Mouse (Mus musculus): ENCODE results near the gene Btg2. TPM values are rescaled to one million over a fixed set of nuclear protein-coding genes. Genes with fewer than 3 reads are reported as not detected.

The Btg2 gene
- polyA plus RNA-seq, 1 experiment: 10.2 TPM

DNA sequence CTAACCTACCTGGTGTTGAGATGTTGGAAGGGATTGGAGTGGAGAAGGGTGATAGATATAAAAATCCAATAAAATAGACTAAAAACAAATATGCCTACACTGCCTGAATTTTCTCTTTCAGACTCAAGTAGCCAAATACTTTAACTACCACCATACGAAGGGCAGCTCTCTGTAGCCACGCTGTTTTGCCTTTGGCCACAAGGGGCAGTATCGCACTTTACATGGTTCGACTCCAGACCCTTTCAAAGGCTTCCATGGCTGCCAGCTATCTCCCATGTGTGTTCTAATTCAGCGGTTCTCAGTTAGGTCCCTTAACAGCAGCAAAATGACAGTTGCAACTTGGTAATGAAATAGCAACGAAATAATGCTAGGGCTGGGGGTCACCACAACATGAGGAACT lies 25.7 kb downstream of the Btg2 start:
- Histone ChIP-seq H3K4me3 (ENCODE audit: insufficient read depth, poor library complexity, severe bottlenecking) (no peak overlapping the region), H3K79me2 (ENCODE audit: control insufficient read depth, insufficient read depth) (no peaks in the 10 kb centered on the region), H3K79me3 (ENCODE audit: low read depth) (no peaks in the 10 kb centered on the region), H3K27me3 (ENCODE audit: control insufficient read depth, insufficient read depth, insufficient read length) (peaks cover 9% of the 10 kb centered on the region), H3ac (ENCODE audit: control insufficient read depth, insufficient read length, low read depth) (no peak overlapping the region), H3K36me3 (ENCODE audit: control insufficient read depth, insufficient read depth) (no peaks in the 10 kb centered on the region)
- peak; percentile 71 for TF ChIP-seq CTCF (IDR thresholded peaks at IDR 0.05; ENCODE audit: control insufficient read depth, insufficient read depth, insufficient read length)
- TF ChIP-seq FOSL1 (IDR thresholded peaks at IDR 0.05; ENCODE audit: insufficient read depth, low read length, poor library complexity, severe bottlenecking): no peak

DNA sequence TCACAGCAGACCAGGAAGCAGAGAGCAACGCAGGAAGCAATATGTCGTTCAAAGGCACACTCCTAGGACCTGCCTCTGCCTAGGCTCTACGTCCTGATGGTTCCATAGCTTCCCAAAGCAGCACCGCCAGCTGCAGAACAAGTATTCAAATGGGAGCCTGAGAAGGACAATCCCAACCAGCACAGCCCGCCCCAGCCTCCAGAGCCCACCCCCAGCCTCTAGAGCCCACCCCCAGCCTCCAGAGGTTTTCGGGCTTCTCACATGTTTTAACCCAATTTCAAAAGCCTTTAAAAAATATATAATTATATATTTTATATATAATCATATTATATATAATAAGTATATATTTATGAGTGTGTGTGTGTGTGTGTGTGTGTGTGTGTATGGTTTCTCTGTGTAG lies 29.4 kb downstream of the Btg2 start:
- Histone ChIP-seq H3K79me2 (ENCODE audit: control insufficient read depth, insufficient read depth) (no peaks in the 10 kb centered on the region), H3K4me3 (ENCODE audit: insufficient read depth, poor library complexity, severe bottlenecking) (no peak overlapping the region), H3K36me3 (ENCODE audit: control insufficient read depth, insufficient read depth) (no peaks in the 10 kb centered on the region), H3ac (ENCODE audit: control insufficient read depth, insufficient read length, low read depth) (no peak overlapping the region), H3K27me3 (ENCODE audit: control insufficient read depth, insufficient read depth, insufficient read length) (peaks cover 9% of the 10 kb centered on the region), H3K79me3 (ENCODE audit: low read depth) (no peaks in the 10 kb centered on the region)
- TF ChIP-seq CTCF (IDR thresholded peaks at IDR 0.05; ENCODE audit: control insufficient read depth, insufficient read depth, insufficient read length) (no peak), MYOG (IDR thresholded peaks at IDR 0.05; ENCODE audit: control insufficient read depth, extremely low read depth, insufficient read length) (no peak), FOSL1 (IDR thresholded peaks at IDR 0.05; ENCODE audit: insufficient read depth, low read length, poor library complexity, severe bottlenecking) (no peak), MAX (IDR thresholded peaks at IDR 0.05) (no peak), USF1 (IDR thresholded peaks at IDR 0.05; ENCODE audit: low read depth) (no peak), MYOD1 (IDR thresholded peaks at IDR 0.05; ENCODE audit: control insufficient read depth, insufficient read length, low read depth) (no peak), CEBPB (IDR thresholded peaks at IDR 0.05; ENCODE audit: low read depth) (no peak)

DNA sequence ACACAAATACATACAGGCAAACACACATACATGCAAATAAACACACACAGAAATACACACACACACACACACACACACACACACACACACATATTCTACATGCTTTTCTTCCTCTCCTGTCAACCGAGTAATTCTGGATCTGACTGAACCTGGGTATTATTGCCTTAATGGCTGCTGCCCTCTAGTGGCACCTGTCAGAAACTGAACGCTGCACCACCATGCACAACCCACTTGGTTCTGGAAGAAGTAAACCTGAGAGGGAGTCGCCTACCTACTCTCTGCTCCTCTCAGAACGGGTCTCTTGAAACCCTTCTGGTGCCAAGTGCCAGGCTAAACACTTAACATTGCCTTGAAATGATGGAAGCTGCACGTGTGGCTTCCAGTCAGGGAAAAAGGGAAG lies 30.2 kb downstream of the Btg2 start:
- Histone ChIP-seq H3K79me2 (ENCODE audit: control insufficient read depth, insufficient read depth) (no peaks in the 10 kb centered on the region), H3K79me3 (ENCODE audit: low read depth) (no peaks in the 10 kb centered on the region), H3ac (ENCODE audit: control insufficient read depth, insufficient read length, low read depth) (no peak overlapping the region), H3K4me3 (ENCODE audit: insufficient read depth, poor library complexity, severe bottlenecking) (no peak overlapping the region), H3K27me3 (ENCODE audit: control insufficient read depth, insufficient read depth, insufficient read length) (peaks cover 9% of the 10 kb centered on the region), H3K36me3 (ENCODE audit: control insufficient read depth, insufficient read depth) (no peaks in the 10 kb centered on the region)
- no peak for TF ChIP-seq CEBPB (IDR thresholded peaks at IDR 0.05; ENCODE audit: low read depth)
- peak; percentile 64 for TF ChIP-seq CTCF (IDR thresholded peaks at IDR 0.05; ENCODE audit: control insufficient read depth, insufficient read depth, insufficient read length)

DNA sequence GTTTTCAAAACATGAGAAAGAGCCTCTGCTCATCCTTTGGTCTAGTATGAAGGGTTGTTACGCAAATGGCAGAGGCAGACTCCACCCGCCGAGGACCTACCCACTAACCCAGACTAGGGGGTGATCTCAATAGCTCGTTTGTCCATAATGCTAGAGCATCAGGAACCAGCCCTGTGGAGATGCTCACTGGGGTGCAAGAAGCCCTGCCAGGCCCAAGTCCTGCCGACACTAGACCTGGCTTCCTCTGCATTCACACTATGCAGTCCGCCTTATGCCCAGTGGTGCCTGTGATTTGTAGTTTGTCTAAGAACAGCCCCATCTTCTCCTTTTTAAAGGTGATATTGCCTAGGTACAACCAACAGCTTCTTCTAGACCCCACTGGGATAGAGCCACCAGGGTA lies 31.5 kb downstream of the Btg2 start:
- Histone ChIP-seq H3K27me3 (ENCODE audit: control insufficient read depth, insufficient read depth, insufficient read length) (peaks cover 9% of the 10 kb centered on the region), H3K4me3 (ENCODE audit: insufficient read depth, poor library complexity, severe bottlenecking) (no peak overlapping the region), H3K79me3 (ENCODE audit: low read depth) (no peaks in the 10 kb centered on the region), H3K36me3 (ENCODE audit: control insufficient read depth, insufficient read depth) (no peaks in the 10 kb centered on the region), H3K79me2 (ENCODE audit: control insufficient read depth, insufficient read depth) (no peaks in the 10 kb centered on the region), H3ac (ENCODE audit: control insufficient read depth, insufficient read length, low read depth) (no peak overlapping the region)
- TF ChIP-seq USF1 (IDR thresholded peaks at IDR 0.05; ENCODE audit: low read depth): no peak
- TF ChIP-seq MYOG (IDR thresholded peaks at IDR 0.05; ENCODE audit: control insufficient read depth, extremely low read depth, insufficient read length): no peak

DNA sequence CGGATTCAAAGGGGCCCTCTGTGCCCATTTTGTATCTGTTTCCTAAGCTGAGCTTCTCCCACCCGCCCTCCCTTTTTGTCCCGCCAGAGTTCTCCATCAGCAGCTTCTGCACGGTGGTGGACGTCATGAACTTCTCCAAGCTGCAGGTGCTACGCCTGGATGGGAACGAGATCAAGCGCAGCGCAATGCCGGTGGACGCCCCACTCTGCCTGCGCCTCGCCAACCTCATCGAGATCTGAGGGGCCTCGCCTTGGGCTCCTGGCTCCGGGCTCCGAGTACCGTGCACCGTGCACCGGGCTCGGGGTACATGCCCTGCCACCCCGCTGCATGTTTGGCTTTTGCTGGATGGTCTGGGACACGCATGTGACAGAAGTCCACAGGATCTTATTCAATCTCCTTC lies 32.5 kb downstream of the Btg2 start:
- no peaks in the 10 kb centered on the region for H3K36me3 ChIP-seq (ENCODE audit: control insufficient read depth, insufficient read depth)
- H3K79me3 ChIP-seq (ENCODE audit: low read depth): no peaks in the 10 kb centered on the region
- no peak overlapping the region for H3K4me3 ChIP-seq (ENCODE audit: insufficient read depth, poor library complexity, severe bottlenecking)
- H3K27me3 ChIP-seq (ENCODE audit: control insufficient read depth, insufficient read depth, insufficient read length): peaks cover 9% of the 10 kb centered on the region
- H3ac ChIP-seq (ENCODE audit: control insufficient read depth, insufficient read length, low read depth): no peak overlapping the region
- no peaks in the 10 kb centered on the region for H3K79me2 ChIP-seq (ENCODE audit: control insufficient read depth, insufficient read depth)
- no peak for TF ChIP-seq MAX (IDR thresholded peaks at IDR 0.05)
- no peak for TF ChIP-seq MYOG (IDR thresholded peaks at IDR 0.05; ENCODE audit: control insufficient read depth, extremely low read depth, insufficient read length)
- no peak for TF ChIP-seq CTCF (IDR thresholded peaks at IDR 0.05; ENCODE audit: control insufficient read depth, insufficient read depth, insufficient read length)
- TF ChIP-seq MYOD1 (IDR thresholded peaks at IDR 0.05; ENCODE audit: control insufficient read depth, insufficient read length, low read depth): no peak
- TF ChIP-seq CEBPB (IDR thresholded peaks at IDR 0.05; ENCODE audit: low read depth): no peak
- no peak for TF ChIP-seq FOSL1 (IDR thresholded peaks at IDR 0.05; ENCODE audit: insufficient read depth, low read length, poor library complexity, severe bottlenecking)
- no peak for TF ChIP-seq USF1 (IDR thresholded peaks at IDR 0.05; ENCODE audit: low read depth)

DNA sequence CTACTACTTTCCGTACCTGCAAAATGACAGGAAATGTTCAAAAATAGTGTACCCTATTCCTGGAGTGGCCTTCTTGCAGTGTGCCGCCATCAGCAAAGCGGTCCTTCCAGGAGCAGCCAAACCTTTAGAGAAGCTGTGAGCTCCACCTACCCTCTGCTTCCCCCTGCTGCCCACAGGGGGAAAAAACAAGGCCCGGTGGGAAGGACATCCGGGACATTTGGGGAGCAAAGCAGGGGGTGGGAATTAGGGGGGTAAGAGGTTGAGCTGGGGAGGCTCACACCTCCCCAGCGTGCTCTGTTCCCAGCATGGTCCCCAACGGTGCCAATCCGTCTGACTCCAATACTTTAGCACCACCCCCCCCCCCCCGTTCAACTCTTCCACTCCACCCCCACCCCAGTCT lies 32.9 kb downstream of the Btg2 start:
- Histone ChIP-seq H3ac (ENCODE audit: control insufficient read depth, insufficient read length, low read depth) (no peak overlapping the region), H3K4me3 (ENCODE audit: insufficient read depth, poor library complexity, severe bottlenecking) (no peak overlapping the region), H3K79me3 (ENCODE audit: low read depth) (no peaks in the 10 kb centered on the region), H3K79me2 (ENCODE audit: control insufficient read depth, insufficient read depth) (no peaks in the 10 kb centered on the region), H3K36me3 (ENCODE audit: control insufficient read depth, insufficient read depth) (no peaks in the 10 kb centered on the region), H3K27me3 (ENCODE audit: control insufficient read depth, insufficient read depth, insufficient read length) (peaks cover 6% of the 10 kb centered on the region)
- peak; percentile 61 for TF ChIP-seq CTCF (IDR thresholded peaks at IDR 0.05; ENCODE audit: control insufficient read depth, insufficient read depth, insufficient read length)
- TF ChIP-seq CEBPB (IDR thresholded peaks at IDR 0.05; ENCODE audit: low read depth): no peak

DNA sequence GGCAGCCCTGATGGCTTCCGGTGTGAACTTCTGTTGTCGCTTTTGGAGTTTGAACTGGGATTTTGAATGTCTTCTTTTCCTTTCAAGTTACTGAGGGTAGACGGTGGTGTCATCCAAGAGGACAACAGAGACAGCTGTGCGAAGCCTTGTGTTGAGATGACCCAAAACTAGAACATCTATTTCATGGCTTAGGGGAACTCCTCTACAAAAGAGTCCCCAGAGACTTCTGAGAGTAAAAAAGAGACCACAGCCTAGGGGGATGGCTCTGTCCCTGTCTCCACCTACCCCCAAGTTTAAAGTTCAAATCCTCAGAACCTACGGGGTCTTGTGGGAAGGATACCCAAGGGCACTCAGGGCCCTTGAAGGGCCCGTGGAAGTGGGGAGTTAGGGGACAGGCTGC lies 34.1 kb downstream of the Btg2 start:
- TF ChIP-seq MAX (IDR thresholded peaks at IDR 0.05): no peak
- TF ChIP-seq USF1 (IDR thresholded peaks at IDR 0.05; ENCODE audit: low read depth): no peak
- TF ChIP-seq MYOD1 (IDR thresholded peaks at IDR 0.05; ENCODE audit: control insufficient read depth, insufficient read length, low read depth): no peak
- no peak for TF ChIP-seq MYOG (IDR thresholded peaks at IDR 0.05; ENCODE audit: control insufficient read depth, extremely low read depth, insufficient read length)
- no peak for TF ChIP-seq FOSL1 (IDR thresholded peaks at IDR 0.05; ENCODE audit: insufficient read depth, low read length, poor library complexity, severe bottlenecking)
- TF ChIP-seq CTCF (IDR thresholded peaks at IDR 0.05; ENCODE audit: control insufficient read depth, insufficient read depth, insufficient read length): no peak
- no peak for TF ChIP-seq CEBPB (IDR thresholded peaks at IDR 0.05; ENCODE audit: low read depth)
- H3K4me3 ChIP-seq (ENCODE audit: insufficient read depth, poor library complexity, severe bottlenecking): no peak overlapping the region
- H3K27me3 ChIP-seq (ENCODE audit: control insufficient read depth, insufficient read depth, insufficient read length): no peaks in the 10 kb centered on the region
- no peaks in the 10 kb centered on the region for H3K79me3 ChIP-seq (ENCODE audit: low read depth)
- H3K36me3 ChIP-seq (ENCODE audit: control insufficient read depth, insufficient read depth): no peaks in the 10 kb centered on the region
- H3K79me2 ChIP-seq (ENCODE audit: control insufficient read depth, insufficient read depth): no peaks in the 10 kb centered on the region
- H3ac ChIP-seq (ENCODE audit: control insufficient read depth, insufficient read length, low read depth): no peak overlapping the region
